Mouse (Mus musculus) liver, postnatal 0 days (tissue): ENCODE data around the gene Atpif1. TPM values are rescaled to one million over a fixed set of nuclear protein-coding genes. Genes with fewer than 3 reads are reported as not detected.
"Not testable (repeated sequence)": the region's sequence is repeated elsewhere in the genome, so short reads cannot be mapped to it uniquely, and the experiment has no call there.

Experiments used
- ATAC-seq: fragments of 200-750 bp; cut with Nextera tagmentation; 2 replicates; pipeline ENCODE4 v1.8.0; 2017; ENCODE audit warnings: mild to moderate bottlenecking, moderate library complexity
- DNase-seq: peaks from one replicate; pipeline ENCODE4 v3.0.0-alpha.2; 2016
- H3K27ac ChIP-seq: fragments of 300-500 bp; sonication (generic); 2 replicates; pipeline ENCODE4 v1.5.1; 2014; ENCODE audit warnings: antibody characterized with exemption, moderate library complexity, mild to moderate bottlenecking, low read depth
- H3K27me3 ChIP-seq: fragments of 300-500 bp; sonication (generic); 2 replicates; pipeline ENCODE4 v1.6.1; 2014; ENCODE audit warnings: low read length, control low read depth, mixed read lengths; ENCODE audit not compliant: insufficient read depth
- H3K36me3 ChIP-seq: fragments of 300-500 bp; sonication (generic); replicated peaks from 2 replicates; pipeline ENCODE4 v1.6.1; 2014; ENCODE audit warnings: mild to moderate bottlenecking, control low read depth, low read length, moderate library complexity, mixed read lengths; ENCODE audit not compliant: insufficient read depth
- H3K4me1 ChIP-seq: fragments of 300-500 bp; sonication (generic); 2 replicates; pipeline ENCODE4 v1.6.1; 2014; ENCODE audit warnings: antibody characterized with exemption, mild to moderate bottlenecking, control low read depth; ENCODE audit not compliant: insufficient read depth
- H3K4me2 ChIP-seq: fragments of 300-500 bp; sonication (generic); 2 replicates; pipeline ENCODE4 v1.6.1; 2014; ENCODE audit warnings: low read depth, mild to moderate bottlenecking, low read length, moderate library complexity, mixed read lengths
- H3K4me3 ChIP-seq: fragments of 300-500 bp; sonication (generic); 2 replicates; pipeline ENCODE4 v1.5.1; 2014; ENCODE audit warnings: low read depth, low read length
- H3K9ac ChIP-seq: fragments of 300-500 bp; sonication (generic); replicated peaks from 2 replicates; pipeline ENCODE4 v1.6.1; 2014; ENCODE audit warnings: mild to moderate bottlenecking, moderate library complexity
- H3K9me3 ChIP-seq: fragments of 300-500 bp; sonication (generic); 2 replicates; pipeline ENCODE4 v1.6.1; 2016; ENCODE audit warnings: mild to moderate bottlenecking, control low read depth, low read length, mixed read lengths
- CTCF ChIP-seq: sonication (generic); IDR thresholded peaks from 2 replicates; pipeline ENCODE4 v1.5.1; 2016; ENCODE audit warnings: antibody characterized with exemption, low read depth
- EP300 ChIP-seq: IDR thresholded peaks from 2 replicates; pipeline ENCODE4 v1.6.1; 2016; ENCODE audit warnings: antibody characterized with exemption, low read depth, mild to moderate bottlenecking
- WGBS: fragments of 180-500 bp; shearing (Covaris S2); extraction: QIAGEN DNeasy Blood & Tissue Kit; methylation state at CpG from one replicate; pipeline ENCODE4 v1.1.7; 2014; ENCODE audit not compliant: insufficient replicate concordance; 5-methylcytosine and 5-hydroxymethylcytosine counted together
- polyA plus RNA-seq: library from polyadenylated mRNA; unstranded; fragments of >200 nt; fragmentation: Nextera tagmentation; extraction: Ambion mirVana; gene quantifications from 2 replicates; pipeline ENCODE4 v1.2.1, GENCODE M21; 2015

The Atpif1 gene
- polyA plus RNA-seq, 1 experiment from 2014 or later: 935 TPM

DNA sequence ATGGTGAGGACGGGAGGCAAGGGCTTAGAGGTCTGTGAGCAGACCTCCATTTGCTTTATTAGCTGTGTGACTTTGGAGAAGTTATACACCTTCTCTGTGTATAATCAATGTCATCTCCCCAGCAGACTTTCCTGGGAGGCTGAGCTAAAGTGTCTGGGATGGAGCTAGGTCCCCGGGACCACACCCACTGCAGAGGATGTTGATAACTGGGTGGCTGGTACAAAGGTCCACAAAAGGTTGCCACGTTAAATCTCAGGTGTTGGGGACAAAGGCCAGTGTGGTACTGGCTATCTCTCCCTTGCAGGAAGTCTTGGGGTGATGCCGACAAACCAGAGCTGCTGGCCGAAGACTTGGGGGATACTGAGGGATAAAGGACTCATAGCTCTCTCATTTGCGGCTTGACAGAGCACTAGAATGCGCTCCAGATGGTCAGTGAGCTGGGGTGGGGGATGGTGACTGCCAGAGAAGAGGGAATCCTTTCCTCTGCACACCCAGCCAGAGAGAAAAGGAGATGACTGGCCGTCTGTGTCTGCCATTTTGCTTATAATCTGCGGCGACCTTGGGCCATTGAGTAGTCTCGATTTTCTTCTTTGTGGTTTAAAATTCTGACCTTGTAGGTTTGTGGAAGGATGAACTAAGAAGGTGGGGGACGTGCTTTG lies 31.8 kb upstream of the Atpif1 start:
- peak overlapping the region; percentile 19; the same call in 1 of the 2 replicates for H3K4me3 ChIP-seq
- 67% methylated on average over 12 of the region's 12 CpGs for WGBS
- no peaks in the 10 kb centered on the region for H3K9me3 ChIP-seq
- peak overlapping the region; percentile 30; the same call in 1 of the 2 replicates for H3K9ac ChIP-seq
- no peaks in the 10 kb centered on the region for H3K27me3 ChIP-seq
- peak overlapping the region; percentile 56 for H3K4me2 ChIP-seq
- TF ChIP-seq EP300 (no peak), CTCF (no peak)
- H3K4me1 ChIP-seq: peaks cover 14% of the 10 kb centered on the region; the same call in 1 of the 2 replicates
- ATAC-seq: no peak
- no peaks in the 10 kb centered on the region for H3K36me3 ChIP-seq
- no peak for DNase-seq
- H3K27ac ChIP-seq: no peak overlapping the region

GRCm38 (mm10) chr4:132563965-132564364 lies 30.5 kb upstream of the Atpif1 start, which contains the start of gene Ptafr:
Ptafr (plus strand) TSS chr4:132564067.
- H3K9ac ChIP-seq: peak within 1 kb of the TSS; percentile 30; the same call in 1 of the 2 replicates

DNA sequence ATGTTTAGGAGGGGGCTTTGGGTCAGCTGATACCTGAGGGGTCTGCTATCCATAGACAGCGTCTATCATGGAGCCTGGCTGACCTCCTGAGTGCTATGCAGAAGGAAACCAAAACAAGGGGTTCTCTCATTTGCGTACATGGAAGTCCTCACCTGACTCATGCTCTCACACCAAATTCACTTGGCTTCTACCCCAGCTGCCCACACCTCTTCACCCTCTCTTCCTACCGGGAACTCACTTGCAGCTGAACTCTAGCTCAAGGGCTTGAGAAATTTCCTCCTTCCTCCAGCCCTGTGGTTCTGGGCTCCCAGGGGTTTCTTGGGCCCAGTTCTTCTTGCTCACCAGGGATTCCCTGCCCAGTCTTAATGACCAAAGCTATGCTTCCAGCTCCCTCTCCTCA lies 29.8 kb upstream of the Atpif1 start:
- TF ChIP-seq EP300 (no peak), CTCF (no peak)
- H3K4me2 ChIP-seq: peak overlapping the region; percentile 41
- 50% methylated on average over 3 of the region's 3 CpGs for WGBS
- H3K27ac ChIP-seq: peak overlapping the region; percentile 61
- H3K4me3 ChIP-seq: no peak overlapping the region
- no peak for DNase-seq
- H3K9ac ChIP-seq: no peak overlapping the region
- H3K4me1 ChIP-seq: peaks cover 14% of the 10 kb centered on the region; the same call in 1 of the 2 replicates
- no peaks in the 10 kb centered on the region for H3K9me3 ChIP-seq
- H3K36me3 ChIP-seq: no peaks in the 10 kb centered on the region
- ATAC-seq: 0 out of 2 replicates have a peak, but pooled peaks have one; percentile 5
- no peaks in the 10 kb centered on the region for H3K27me3 ChIP-seq

More at GRCm38 (mm10) chr4:132563965-132564364, 30.5 kb upstream of the Atpif1 start, which contains the start of gene Ptafr:
- DNase-seq (peak; percentile 70), ATAC-seq (peak; percentile 74)
- peaks cover 14% of the 10 kb centered on the region; the same call in 1 of the 2 replicates for H3K4me1 ChIP-seq
- no peaks in the 10 kb centered on the region for H3K36me3 ChIP-seq
- 11% methylated on average over 4 of the region's 4 CpGs for WGBS
- no peaks in the 10 kb centered on the region for H3K9me3 ChIP-seq
- peak within 1 kb of the TSS; percentile 56 for H3K4me2 ChIP-seq
- peak within 1 kb of the TSS; percentile 61 for H3K27ac ChIP-seq
- H3K27me3 ChIP-seq: no peaks in the 10 kb centered on the region
- TF ChIP-seq EP300 (no peak), CTCF (peak; percentile 24)
- peak within 1 kb of the TSS; percentile 19 for H3K4me3 ChIP-seq

- H3K27ac ChIP-seq, H3K9me3 ChIP-seq, H3K27me3 ChIP-seq, H3K4me1 ChIP-seq, H3K9ac ChIP-seq, DNase-seq, H3K4me3 ChIP-seq, H3K4me2 ChIP-seq, ATAC-seq: not testable (repeated sequence)
- 75% methylated on average over 7 of the region's 7 CpGs for WGBS
- H3K36me3 ChIP-seq: peaks cover 31% of the 10 kb centered on the region
These were observed 22.1 kb upstream of the Atpif1 start for GRCm38 (mm10) chr4:132555550-132555949.

- Histone ChIP-seq H3K27me3 (no peaks in the 10 kb centered on the region), H3K9me3 (no peaks in the 10 kb centered on the region), H3K4me1 (no peaks in the 10 kb centered on the region), H3K4me3 (no peak overlapping the region), H3K4me2 (no peak overlapping the region), H3K27ac (no peak overlapping the region), H3K9ac (no peak overlapping the region), H3K36me3 (peaks cover 39% of the 10 kb centered on the region)
- DNase-seq: no peak
- TF ChIP-seq CTCF (no peak), EP300 (no peak)
- WGBS: 42% methylated on average over 8 of the region's 8 CpGs
- ATAC-seq: no peak
These were observed 21.2 kb upstream of the Atpif1 start for GRCm38 (mm10) chr4:132554653-132555052.

DNA sequence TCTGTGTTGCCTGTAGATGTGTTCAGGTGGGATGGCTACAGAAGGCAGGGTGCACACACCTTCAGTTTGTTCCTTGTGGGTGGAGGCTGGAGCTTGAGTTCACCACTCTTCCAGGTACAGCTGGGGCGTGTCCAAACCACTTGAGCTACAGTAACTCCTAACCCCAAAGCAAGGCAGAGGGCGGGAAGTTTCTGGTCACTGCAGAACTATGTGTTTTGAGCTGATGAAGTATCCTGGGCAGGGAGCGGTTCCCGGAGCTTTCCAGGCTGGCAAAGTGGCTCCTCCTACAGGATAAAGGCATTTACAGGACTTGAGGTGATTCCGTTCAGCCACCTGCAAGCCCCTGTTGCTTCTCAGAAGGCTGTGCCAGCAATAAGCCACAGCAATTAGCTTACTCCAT lies 20.8 kb upstream of the Atpif1 start:
- 70% methylated on average over 5 of the region's 5 CpGs for WGBS
- TF ChIP-seq CTCF: no peak
- ATAC-seq (no peak), DNase-seq (no peak)
- no peaks in the 10 kb centered on the region for H3K27me3 ChIP-seq
- no peaks in the 10 kb centered on the region for H3K4me1 ChIP-seq
- no peak overlapping the region for H3K9ac ChIP-seq
- no peak overlapping the region for H3K4me2 ChIP-seq
- H3K36me3 ChIP-seq: peaks cover 41% of the 10 kb centered on the region
- no peaks in the 10 kb centered on the region for H3K9me3 ChIP-seq
- H3K4me3 ChIP-seq: no peak overlapping the region
- no peak overlapping the region for H3K27ac ChIP-seq
